Mouse (Mus musculus) lung, adult 18-20 months (tissue): ENCODE measurements around the gene Atp2a2.
A peak's percentile ranks its signal among the peaks of the same experiment; 100 is the strongest.

Experiments used
- DNase-seq, 2 experiments: peaks; one replicate each; pipeline ENCODE4 v3.0.0; 2022; ENCODE audit warnings: mixed read lengths in 2 of 2

Gene Atp2a2

DNA sequence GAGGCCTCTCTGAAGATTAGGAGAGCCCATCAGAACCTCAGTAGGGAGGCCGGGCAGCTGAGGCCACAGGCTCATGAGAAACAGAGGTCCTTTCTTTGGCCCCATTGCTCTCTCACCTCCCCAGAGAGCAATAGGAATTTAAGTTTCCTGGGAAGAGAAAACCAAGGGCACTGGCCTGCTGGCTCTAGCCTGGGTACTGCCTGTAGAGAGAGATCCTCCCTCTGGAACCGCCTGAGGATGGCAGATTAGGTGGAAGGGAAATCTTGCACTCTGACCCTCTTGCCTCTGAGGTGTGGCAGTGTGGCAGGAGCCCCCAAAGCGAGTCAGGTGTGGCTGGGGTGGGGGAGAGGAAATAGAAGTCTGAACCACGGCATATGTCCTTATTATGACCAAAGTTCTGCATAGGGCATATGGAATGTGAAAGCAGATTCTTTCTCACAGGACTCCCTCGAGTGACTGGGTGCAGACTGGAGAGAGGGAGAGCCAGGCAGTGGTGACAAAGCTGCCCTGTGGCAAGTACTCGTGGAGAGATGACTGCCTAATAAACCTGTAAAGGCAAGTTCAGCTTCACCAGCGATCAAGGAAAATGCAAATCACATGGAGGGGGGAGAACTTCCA is 17.1 kb upstream of the Atp2a2 start:
- DNase-seq: no peak

DNA sequence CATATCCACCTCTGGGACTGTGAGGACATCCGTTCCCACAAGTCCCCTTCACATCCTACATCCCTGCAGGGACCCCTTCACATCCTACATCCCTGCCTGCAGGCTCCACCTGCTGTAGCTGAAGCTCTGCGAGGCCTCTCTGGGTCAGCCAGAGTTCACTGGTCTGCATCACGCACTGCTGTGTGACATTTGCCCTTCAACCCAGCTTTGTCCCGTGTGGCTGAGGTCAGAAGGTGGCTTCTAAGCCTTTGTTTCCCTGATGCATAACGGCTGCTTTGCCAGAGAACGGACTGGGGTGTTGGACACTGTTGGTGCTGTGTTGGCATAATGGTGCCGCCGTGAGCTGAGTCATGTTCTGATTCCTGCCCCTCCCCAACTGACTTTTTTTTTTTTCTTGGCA is 16.2 kb upstream of the Atp2a2 start:
- no peak for DNase-seq

DNA sequence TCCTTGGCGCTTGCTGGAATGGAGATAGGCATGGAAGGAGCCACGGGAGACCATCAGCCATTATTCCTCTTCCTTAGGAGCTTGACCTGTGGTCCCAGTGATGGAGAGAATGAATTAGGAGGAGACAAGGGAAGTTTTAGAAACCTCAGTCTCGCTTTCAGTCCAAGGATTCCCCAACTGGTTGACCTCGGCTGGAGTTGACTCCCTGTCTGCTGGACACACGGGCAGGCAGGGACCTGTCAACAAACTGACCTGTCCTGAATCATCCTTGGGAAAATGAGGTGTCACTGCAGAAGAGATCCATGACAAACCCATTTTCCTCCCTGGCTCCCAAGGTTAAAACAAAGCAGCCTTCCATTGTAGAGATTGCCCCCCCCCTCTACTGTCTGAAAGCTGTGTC is 14.9 kb upstream of the Atp2a2 start:
- no peak for DNase-seq

DNA sequence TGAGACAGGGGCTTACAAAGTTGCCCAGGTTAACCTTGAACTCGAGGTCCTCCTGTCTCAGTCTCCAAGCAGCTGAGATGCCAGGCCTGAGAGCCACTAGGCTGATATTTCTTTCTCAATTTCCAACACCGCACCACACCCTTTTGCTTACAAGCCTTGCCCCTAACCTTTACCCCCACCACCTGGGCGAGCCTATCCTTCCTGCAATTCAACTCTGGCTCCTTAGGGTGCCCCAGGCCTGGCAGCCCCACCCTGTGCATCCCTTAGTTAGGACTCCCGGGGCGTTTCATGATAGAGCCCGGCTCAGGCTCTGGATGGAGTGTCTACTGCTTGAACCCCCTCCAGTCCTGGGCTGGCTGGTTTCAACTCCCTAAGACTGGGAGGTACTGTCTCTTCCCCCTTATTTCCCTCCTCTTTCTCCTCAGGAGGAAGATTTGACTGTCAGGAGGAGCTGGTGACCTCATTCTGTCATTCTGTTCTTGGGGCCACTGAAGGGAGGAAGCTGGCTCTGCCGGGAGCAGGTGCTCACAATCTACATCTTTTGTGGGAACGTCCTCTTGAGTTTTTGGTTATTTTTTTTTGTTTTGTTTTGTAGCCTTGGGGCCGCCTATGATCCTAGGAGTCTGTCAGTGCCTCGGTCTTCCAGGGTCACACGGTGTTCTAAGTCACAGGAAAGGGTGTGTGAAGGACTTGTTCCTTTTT is 14.2 kb upstream of the Atp2a2 start:
- DNase-seq: no peak

DNA sequence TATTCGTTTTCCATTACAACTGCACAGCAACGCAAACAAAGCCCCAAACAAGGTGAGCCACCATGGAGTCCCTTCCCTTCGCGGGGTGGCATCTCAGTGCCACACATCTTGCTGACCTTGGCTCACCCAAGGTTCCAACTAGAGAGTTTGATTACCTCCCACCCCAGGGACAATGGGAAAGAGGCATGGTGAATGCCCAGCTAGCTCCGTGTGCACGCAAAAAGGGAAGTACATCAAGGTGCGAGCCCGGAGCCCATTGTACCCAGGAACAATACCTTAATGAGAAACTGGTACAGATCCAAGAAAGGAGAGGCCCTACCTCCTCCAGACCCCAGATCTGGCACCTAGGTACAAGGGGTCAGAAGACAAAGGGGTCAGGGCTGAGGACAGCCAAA is 12.1 kb upstream of the Atp2a2 start:
- DNase-seq: no peak

DNA sequence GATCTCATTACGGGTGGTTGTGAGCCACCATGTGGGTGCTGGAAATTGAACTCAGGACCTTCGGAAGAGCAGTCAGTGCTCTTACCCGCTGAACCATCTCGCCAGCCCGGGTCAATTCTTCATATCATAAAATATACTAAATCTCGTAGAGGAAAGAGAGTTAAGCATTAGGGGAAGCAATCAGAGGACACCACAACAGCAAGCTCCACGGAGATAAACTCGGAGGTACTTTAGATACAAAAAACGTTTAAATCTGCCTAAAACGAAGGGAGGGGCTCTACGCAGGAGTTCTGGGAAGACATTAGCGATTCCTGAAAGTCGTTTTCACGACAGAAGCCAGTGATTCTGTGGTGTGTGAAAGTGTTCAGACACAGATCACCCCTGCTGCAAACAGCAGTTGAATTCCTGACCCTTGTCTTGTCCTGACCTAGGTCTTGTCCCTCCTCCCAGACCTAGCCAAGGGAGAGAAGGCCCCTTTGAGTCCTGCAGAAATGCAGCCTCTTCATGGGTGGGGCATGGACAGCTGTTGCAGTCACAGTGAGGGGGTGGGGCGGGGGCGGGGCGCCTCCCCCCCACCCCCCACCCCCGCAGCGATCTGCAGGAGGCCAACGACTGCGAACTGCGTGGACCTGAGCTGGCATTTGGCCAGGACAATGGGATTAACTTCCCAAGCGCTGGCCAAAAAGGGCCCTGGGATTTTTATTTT is 11.5 kb upstream of the Atp2a2 start:
- DNase-seq: no peak

DNA sequence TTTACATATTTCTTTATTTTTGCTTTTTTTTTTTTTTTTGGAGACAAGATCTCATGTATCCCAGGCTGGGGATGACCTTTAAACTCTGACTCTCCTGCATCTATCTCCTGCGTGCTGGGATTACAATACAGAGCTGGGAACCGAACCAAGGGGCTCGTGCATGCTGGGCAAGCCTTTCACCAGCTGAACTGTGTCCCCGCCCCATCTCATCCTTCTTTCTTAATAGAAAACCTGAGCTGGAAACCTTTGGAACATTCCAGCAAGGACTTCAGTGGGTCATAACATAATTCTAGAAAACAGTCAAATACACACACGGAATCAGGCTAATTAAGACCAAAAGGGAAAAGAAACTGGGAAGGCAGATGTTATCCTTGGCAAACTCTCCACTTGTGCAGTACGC is 10.0 kb upstream of the Atp2a2 start:
- DNase-seq: no peak

DNA sequence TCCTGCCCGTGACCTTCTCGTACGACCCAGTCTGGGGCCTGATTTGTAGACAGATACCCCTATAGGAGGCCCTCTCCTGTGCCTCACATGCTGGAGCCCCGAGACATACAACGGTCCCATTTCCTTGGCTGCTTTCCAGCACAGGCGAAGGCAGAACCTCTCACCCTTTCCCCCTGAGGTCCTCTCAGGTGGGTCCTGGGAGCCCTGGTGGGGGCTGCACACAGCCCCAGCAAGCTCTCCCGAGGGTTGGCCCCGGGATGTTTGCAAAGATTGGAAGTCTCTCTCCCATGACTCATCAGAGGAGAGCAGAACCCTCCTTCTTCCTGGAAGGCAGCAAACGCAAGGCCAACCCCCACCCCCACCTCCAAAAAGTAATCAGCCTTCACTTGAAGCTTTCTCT is 9.4 kb upstream of the Atp2a2 start:
- DNase-seq: no peak

DNA sequence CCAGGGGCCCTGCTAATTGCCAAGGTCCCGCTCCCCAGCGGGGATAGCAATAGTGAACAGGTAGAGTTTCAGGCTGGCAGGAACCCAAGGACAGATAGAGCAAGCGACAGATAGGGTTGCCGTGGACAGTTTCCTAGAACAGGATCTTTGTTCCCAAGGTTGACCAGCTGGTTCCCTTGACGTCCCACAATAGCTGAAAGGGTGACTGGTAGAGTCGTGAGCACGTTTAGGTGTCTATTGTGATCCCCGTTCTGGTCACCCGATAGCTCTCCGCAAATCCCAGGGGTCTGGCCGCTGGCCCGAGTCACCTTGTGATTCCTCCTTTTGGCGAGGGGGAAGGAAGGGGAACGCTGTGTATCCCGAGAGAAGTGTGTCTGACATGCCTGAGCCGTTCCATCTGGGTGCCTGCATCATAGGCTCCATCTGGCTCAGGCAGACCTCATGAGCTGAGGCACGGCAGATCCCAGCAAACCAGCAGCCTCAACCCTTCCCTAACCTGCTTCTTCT is 8.7 kb upstream of the Atp2a2 start:
- no peak for DNase-seq

DNA sequence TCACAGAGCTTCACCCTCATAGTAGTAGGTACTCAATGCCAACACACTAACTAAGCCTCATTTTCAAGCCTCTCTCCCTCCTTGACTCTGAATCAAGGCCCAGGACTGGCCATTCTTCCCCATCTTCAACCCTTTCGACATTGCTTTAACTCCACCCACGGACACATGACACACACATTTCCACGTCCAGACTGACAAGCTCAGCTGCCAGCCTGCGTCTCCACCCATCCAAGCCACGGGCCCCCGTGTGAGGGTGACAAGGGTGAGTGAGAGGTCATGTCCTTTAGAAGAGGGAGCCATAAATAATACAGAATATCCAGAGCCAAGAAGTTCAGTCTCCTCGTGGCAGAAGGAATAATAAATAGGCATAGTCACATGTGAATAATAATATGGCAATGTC is 7.6 kb upstream of the Atp2a2 start:
- peak in 1 of 2 experiments; percentile 37 for DNase-seq

DNA sequence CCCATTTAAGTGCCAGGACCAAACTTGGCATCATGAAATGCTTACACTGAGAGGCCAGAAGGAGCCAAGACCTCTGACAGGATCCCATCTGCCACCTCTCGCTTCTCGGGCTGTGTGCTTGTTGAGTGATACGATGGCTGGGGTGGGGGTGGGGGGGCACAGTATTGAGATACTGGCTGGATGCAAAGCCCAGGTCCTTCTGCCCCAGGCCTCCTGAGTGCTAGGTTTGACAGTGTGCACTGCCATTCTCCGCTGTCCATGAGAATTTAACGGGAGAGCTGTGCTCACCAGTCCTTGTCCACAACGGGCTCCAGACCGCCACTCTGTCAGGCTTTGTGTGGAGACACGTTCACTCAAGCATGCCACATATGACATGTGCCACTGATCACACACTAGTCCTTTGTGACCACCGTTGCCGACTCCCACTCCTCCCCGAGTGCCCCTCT is 6.9 kb upstream of the Atp2a2 start:
- no peak for DNase-seq

DNA sequence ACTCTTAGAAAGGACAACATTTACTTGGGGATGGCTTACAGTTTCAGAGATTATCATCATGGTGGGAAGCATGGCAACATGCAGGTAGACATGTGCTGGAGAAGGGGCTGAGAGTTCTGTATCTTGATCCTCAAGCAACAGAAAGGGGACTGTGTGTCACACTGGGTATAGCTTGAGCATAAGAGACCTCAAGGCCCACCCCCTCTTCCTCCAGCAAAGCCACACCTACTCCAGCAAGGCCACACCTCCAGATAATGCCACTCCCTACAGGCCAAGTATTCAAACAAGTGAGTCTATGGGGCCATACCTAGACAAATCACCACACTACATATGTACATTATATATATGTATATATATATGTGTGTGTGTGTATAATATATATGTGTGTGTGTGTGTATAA is 5.4 kb upstream of the Atp2a2 start:
- no peak for DNase-seq

DNA sequence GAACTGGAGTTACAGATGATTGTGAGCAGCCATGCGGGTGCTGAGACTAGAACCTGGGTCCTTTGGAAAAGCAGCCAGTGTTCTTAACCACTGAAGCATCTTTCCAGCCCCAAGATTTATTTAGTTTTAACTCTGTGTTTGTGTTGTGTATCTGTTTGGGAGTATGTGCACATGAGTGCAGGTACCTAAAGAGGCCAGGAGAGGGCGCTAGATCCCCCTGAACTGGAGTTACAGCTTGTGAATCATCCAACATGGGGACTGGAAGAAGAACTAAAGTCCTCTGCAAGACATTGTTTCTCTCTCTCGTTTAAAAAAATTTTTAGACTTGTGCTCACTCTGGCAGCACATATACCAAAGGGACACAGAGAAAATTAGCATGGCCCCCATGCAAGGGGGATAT is 4.4 kb upstream of the Atp2a2 start:
- DNase-seq: no peak

DNA sequence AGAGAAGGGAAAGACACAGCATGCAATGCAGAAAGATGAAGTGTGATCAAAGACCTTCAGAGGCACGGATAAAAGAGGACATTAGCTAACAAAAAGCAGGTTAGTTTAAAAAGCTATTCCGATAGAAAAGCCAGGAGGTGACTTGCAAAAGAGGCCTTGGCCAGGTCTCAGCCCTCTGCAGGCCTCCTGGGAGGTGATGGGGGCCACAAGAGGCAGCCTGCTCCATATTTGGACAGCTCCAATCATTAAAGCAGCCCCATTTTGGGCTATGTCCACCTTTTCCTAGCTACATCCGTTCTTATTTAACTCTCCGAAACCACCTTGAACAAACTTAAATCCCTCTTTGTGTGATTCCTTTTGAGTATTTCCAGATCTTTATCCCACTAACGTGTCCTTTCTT is 3.5 kb upstream of the Atp2a2 start:
- no peak for DNase-seq

DNA sequence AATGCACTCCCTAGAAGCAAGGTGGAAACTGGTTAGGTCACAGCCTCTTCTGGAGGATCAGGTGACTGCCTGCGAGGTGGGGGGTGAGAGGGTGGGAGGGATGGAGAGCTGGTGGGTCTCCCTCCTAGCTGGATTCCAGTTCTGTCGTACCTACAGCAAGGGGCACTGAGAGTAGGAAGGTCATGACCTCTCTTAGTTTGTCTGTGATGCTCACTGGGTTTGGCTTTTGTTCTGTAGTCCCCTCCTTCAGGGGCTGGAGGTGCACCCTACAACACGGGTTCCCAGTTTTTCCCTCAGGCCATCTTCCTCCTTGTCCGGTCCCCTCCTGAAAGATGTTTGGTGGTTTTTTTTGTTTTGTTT is 1.7 kb upstream of the Atp2a2 start:
- no peak for DNase-seq

DNA sequence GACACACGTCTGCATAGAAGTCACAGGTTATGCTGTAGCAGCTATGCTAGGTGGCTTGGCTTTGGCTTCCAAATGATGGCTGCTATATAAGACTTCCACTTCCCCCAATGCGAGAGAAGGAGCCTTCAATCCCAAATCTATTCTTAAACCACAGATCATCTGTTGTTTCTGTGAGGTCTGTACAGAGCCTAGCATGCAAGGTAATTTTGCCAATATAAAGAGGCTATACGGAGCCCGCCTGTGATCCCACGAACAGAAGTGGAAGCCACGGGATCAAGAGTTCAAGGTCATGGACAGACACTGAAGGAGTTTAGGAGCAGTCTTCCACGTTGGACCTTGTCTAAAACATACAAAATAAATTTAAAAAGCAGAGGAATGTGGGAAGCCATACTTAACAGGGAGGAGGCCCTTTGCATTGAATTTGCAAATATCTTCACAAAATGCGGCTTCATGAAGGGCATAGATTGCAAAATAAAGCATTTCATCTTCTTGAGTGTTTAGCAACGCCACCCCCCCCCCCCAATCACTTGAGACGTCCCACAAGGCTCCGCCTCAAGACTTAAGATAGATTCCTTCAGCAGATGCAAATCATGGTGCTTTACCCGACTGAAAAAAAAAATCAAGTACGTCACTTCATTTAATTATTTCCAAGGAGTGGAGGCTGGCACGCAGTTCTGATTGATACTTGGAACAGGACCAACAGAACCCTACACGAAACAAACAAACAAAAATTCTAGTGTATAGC is 1.2 kb upstream of the Atp2a2 start:
- no peak for DNase-seq

DNA sequence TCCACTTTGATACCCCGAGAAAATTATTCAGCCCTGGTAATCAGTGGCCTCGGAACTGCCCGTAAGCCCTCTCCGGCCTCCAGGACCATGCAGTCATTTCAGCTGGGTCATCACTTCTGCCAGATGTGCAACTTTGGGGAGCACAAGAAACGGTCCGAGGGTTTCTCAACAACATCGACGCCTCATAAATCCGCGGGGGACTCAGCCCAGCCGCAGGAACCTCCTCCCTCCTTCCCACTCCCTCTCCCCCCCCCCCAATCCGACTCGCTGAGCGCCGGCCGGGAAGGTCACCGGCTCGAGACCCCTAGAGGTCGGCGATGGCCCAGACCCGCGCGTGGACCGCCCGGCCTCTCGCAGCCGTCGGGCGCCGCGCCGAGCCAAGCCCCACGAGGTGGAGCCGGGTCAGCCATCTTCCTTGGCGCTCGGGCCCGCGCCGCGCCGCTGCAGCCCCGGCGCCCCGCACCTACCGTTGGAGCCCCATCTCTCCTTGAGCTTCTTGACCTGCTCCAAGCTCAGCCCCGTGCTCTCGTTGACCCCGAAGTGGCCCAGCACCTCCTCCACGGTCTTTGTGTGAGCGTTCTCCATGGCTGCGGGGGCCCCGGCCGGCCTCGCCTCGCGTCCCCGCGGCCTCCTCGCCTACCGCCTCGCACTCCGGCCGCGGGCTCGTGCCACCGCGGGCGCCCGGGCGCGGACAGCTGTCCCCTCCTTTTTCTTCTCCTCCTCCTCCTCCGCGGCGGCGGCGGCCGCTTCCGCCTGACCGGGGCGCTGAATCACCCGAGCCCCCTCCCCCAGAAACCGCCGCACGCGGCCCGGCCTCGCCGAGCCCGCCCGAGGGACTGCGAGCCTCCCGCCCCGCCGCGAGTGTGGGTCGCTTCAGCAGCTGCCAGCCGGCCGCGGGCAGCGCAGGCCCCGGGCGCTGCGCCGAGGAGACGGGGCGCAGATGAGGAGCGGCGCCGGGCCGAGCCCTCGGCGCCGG is 636 bp downstream of the Atp2a2 start:
- peak; percentile 45 to 61 for DNase-seq

DNA sequence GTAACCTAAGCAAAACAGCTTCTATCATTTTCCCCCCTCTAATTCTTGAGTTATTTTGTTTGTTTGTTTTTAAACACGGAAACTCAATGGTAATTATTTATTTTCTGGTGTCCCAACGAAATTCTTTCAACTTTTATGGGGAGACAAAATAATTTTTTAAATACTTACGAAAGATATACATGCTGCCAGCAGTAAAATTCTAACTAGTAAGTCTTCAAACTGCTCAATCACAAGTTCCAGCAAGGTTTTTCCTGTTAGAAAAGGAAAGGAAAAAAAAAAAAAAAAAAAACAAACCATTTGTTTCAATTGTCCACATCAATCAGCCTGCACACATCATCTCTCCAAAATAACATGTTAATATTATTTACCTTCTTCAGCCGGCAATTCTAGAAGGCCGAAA is 1.5 kb downstream of the Atp2a2 start:
- no peak for DNase-seq

DNA sequence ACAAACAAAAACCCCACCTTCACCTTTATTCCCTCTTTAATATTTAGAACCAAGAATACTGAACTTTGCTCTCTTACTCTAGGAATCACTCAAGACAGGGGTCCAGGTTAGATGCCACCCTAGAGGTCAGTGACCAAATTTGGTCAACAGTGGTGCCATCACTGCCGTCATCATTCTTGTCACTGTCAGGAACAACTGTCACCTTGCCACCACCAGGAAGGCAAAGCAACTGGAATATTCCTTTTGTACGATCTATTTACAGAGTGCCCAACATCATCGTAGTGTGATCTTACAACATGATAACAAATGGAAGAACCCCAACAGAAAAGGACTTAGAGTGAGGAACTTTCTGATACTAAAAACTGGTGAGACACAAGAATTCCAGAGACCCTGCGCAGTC is 1.9 kb downstream of the Atp2a2 start:
- DNase-seq: no peak

DNA sequence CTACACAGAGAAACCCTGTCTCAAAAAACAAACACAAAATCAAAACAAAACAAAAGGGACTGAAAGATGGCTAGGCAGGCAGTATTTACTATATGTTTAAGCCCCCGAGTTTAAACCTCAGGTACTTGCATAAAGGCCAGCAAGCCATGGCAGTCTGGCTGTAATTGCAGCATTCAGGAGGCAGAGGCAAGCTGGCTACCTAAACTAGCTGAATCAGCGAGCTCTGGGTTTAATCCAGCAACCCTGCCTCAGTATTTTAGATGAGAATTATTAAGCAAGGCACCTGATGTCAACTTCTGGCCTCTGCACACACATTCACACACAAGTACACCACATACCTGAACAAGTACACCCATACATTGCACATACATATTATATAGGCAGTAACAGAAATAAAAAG is 4.0 kb downstream of the Atp2a2 start:
- DNase-seq: no peak

DNA sequence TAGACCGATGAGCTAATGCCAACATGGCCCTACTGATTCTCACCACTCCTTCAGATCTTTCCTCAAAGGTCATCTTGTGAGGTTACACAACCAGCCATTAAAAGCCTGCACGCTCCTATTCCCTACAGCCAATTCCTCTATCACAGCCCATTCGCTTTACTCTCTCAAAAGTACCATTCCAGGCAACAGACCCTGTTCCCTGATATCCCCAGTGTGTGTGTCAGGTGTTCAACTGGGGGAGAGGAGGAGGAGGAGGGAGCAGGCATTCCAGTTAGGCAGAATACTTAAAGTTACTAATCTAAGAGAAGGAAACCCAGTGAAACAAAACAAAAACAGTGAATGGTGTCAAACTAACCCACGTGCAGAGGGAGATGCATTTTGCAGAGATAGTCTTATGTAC is 5.0 kb downstream of the Atp2a2 start:
- no peak for DNase-seq

DNA sequence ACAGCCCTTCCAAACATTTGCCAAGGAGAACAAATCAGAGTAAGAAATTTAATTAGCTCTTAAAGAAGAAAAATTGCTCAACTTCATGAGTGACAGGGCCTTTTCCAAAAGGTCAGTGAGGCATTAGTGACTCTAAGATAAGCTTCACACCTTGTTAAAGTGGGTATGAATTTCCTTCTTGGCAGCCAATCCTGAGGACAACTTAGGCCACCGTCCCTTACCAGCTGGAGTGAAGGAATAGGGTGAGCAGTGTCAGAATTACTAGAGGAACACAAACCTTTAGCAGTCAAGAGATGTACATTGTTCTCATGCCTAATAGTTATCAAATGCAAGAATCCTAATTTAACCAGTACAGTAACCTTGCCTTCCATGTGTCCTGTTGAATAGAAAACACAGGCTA is 7.6 kb downstream of the Atp2a2 start:
- DNase-seq: no peak
